Mouse (Mus musculus): Measurements from ENCODE around the gene Vmn1r33. TPM values are rescaled to one million over a fixed set of nuclear protein-coding genes. Genes with fewer than 3 reads are reported as not detected.
"Not testable (repeated sequence)": the region's sequence is repeated elsewhere in the genome, so short reads cannot be mapped to it uniquely, and the experiment has no call there.

The Vmn1r33 gene
- not detected in 2 replicates for polyA plus RNA-seq (2012; rRNA removed)

GRCm38 (mm10) chr6:66618182-66618581 lies at the start of gene Vmn1r33:
TSS of gene Vmn1r33 (minus strand) at chr6:66618282.
- DNase-seq; H3K36me3 ChIP-seq (ENCODE audit: control insufficient read depth, insufficient read depth, low read length); H3K4me1 ChIP-seq (ENCODE audit: control insufficient read depth, insufficient read depth, low read length); H3K27me3 ChIP-seq (replicated peaks; ENCODE audit: control insufficient read depth, insufficient read depth, low read length); H3K27ac ChIP-seq (ENCODE audit: insufficient read depth, low read depth, low read length); H3K4me3 ChIP-seq (ENCODE audit: insufficient read depth, low read depth, low read length): not testable (repeated sequence)

GRCm38 (mm10) chr6:66643779-66644178 lies 25.7 kb upstream of the Vmn1r33 start, which contains the start of gene Vmn1r34:
TSS of gene Vmn1r34 (minus strand) at chr6:66643879.
- no peaks in the 10 kb centered on the region for H3K27me3 ChIP-seq (replicated peaks; ENCODE audit: control insufficient read depth, insufficient read depth, low read length)
- WGBS: 90% methylated on average over 1 of the region's 1 CpGs
- no peaks in the 10 kb centered on the region for H3K36me3 ChIP-seq (ENCODE audit: control insufficient read depth, insufficient read depth, low read length)
- H3K4me3 ChIP-seq (ENCODE audit: insufficient read depth, low read depth, low read length): no peak within 1 kb of the TSS
- H3K4me1 ChIP-seq (ENCODE audit: control insufficient read depth, insufficient read depth, low read length): no peaks in the 10 kb centered on the region
- no peak for DNase-seq
- no peak for TF ChIP-seq CTCF (conservative IDR thresholded peaks at IDR 0.05; ENCODE audit: insufficient read depth, insufficient read length, low read depth, low read length)
- TF ChIP-seq POLR2A (IDR thresholded peaks at IDR 0.05; ENCODE audit: low read depth, low read length): no peak
- no peak within 1 kb of the TSS for H3K27ac ChIP-seq (ENCODE audit: insufficient read depth, low read depth, low read length)

- DNase-seq: no peak
- no peak for TF ChIP-seq POLR2A (IDR thresholded peaks at IDR 0.05; ENCODE audit: low read depth, low read length)
- no peak for TF ChIP-seq CTCF (conservative IDR thresholded peaks at IDR 0.05; ENCODE audit: insufficient read depth, insufficient read length, low read depth, low read length)
- H3K27ac ChIP-seq (ENCODE audit: insufficient read depth, low read depth, low read length): no peak overlapping the region
- no peaks in the 10 kb centered on the region for H3K27me3 ChIP-seq (replicated peaks; ENCODE audit: control insufficient read depth, insufficient read depth, low read length)
- no peaks in the 10 kb centered on the region for H3K36me3 ChIP-seq (ENCODE audit: control insufficient read depth, insufficient read depth, low read length)
- H3K4me1 ChIP-seq (ENCODE audit: control insufficient read depth, insufficient read depth, low read length): no peaks in the 10 kb centered on the region
- H3K4me3 ChIP-seq (ENCODE audit: insufficient read depth, low read depth, low read length): no peak overlapping the region
These were observed 22.3 kb downstream of the Vmn1r33 start for GRCm38 (mm10) chr6:66595804-66596203.

Other genes starting within 250 kb of the Vmn1r33 start
- gene Mad2l1, start 82.9 kb downstream of the Vmn1r33 start, polyA plus RNA-seq (2012; rRNA removed): 1.6 and 2.5 TPM in 2 replicates
- not detected in 2 replicates for gene Vmn1r32, start 58.2 kb downstream of the Vmn1r33 start, polyA plus RNA-seq (2012; rRNA removed)
- not detected in 2 replicates for gene Vmn1r34, start 25.6 kb upstream of the Vmn1r33 start, polyA plus RNA-seq (2012; rRNA removed)
- gene Vmn1r35, start 67.6 kb upstream of the Vmn1r33 start, polyA plus RNA-seq (2012; rRNA removed): not detected in 2 replicates
- not detected in 2 replicates for gene Vmn1r36, start 100.9 kb upstream of the Vmn1r33 start, polyA plus RNA-seq (2012; rRNA removed)
- not detected in 2 replicates for gene Vmn1r37, start 111.1 kb upstream of the Vmn1r33 start, polyA plus RNA-seq (2012; rRNA removed)
- not detected in 2 replicates for gene Vmn1r38, start 164.3 kb upstream of the Vmn1r33 start, polyA plus RNA-seq (2012; rRNA removed)
- not detected in 2 replicates for gene Vmn1r39, start 192.3 kb upstream of the Vmn1r33 start, polyA plus RNA-seq (2012; rRNA removed)